Mouse (Mus musculus) neural tube, embryonic 10.5 days (tissue): ENCODE results near the gene Bnip3.

Experiments used
- DNase-seq: peaks from one replicate; pipeline ENCODE4 v3.0.0-alpha.2; 2017; ENCODE audit warnings: low spot score; ENCODE audit errors: extremely low spot score

The Bnip3 gene

GRCm38 (mm10) chr7:138906441-138906840 lies 2.9 kb downstream of the Bnip3 start:
- no peak for DNase-seq

GRCm38 (mm10) chr7:138903886-138904435 lies 5.4 kb downstream of the Bnip3 start:
- DNase-seq = no peak

- DNase-seq = no peak
Observed at GRCm38 (mm10) chr7:138898743-138899142, 10.6 kb downstream of the Bnip3 start.

GRCm38 (mm10) chr7:138898122-138898521 lies 11.2 kb downstream of the Bnip3 start:
- DNase-seq = no peak

- no peak for DNase-seq
Observed at GRCm38 (mm10) chr7:138885365-138886289, 23.7 kb downstream of the Bnip3 start.

- DNase-seq = no peak
Observed at GRCm38 (mm10) chr7:138883724-138884123, 25.6 kb downstream of the Bnip3 start.

GRCm38 (mm10) chr7:138875031-138875430 lies 34.3 kb downstream of the Bnip3 start:
- no peak for DNase-seq

GRCm38 (mm10) chr7:138872956-138873355 lies 36.4 kb downstream of the Bnip3 start:
- no peak for DNase-seq

- no peak for DNase-seq
Observed at GRCm38 (mm10) chr7:138868316-138868715, 41.0 kb downstream of the Bnip3 start.

- no peak for DNase-seq
Observed at GRCm38 (mm10) chr7:138867286-138867685, 42.0 kb downstream of the Bnip3 start.

- DNase-seq = no peak
Observed at GRCm38 (mm10) chr7:138864776-138865175, 44.5 kb downstream of the Bnip3 start.

- DNase-seq = no peak
Observed at GRCm38 (mm10) chr7:138863950-138864572, 45.3 kb downstream of the Bnip3 start.

- no peak for DNase-seq
Observed at GRCm38 (mm10) chr7:138856670-138857069, 52.6 kb downstream of the Bnip3 start.

GRCm38 (mm10) chr7:138854201-138854600 lies 55.1 kb downstream of the Bnip3 start:
- DNase-seq = no peak

- DNase-seq = no peak
Observed at GRCm38 (mm10) chr7:138853417-138854031, 55.8 kb downstream of the Bnip3 start.

- no peak for DNase-seq
Observed at GRCm38 (mm10) chr7:138850083-138850482, 59.2 kb downstream of the Bnip3 start.

- DNase-seq = no peak
Observed at GRCm38 (mm10) chr7:138848028-138848920, 61.0 kb downstream of the Bnip3 start.

GRCm38 (mm10) chr7:138847316-138848027 lies 61.8 kb downstream of the Bnip3 start:
- DNase-seq = no peak

GRCm38 (mm10) chr7:138846502-138846991 lies 62.8 kb downstream of the Bnip3 start:
- no peak for DNase-seq
